Comparison of ENCODE assay signal across 9 mouse cellular contexts in the genomic region with DNA sequence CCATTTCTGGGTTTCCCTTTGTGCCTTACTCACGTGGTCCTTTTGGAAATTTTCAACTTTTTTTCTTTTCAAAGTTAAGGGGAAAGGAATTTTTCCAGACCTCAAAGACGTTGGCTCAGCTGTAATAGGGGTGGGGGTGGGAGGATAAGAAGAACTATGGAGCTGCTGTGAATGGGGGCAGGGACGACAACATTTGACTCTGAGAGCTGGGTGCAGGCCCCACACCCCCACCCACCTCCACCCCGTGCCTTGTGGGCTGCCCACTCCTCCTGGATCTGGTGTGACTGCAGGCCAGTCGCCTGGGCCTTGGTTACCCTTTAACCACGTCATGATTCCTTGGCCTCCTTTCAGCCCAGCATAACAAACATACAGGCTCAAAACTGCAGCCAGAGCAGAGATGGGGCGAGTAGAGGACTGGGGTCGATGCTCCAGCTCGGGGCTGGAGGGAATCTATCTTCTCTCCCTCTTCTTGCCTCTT.
DNase-seq lines count a peak whose midpoint lies in the region.
"Had no signal": no experiment of that assay in that cellular context is flagged by ENCODE, and none has a peak within 500 bp of the region (broad histone marks: within the 10 kb centered on the region; RNA-seq: fewer than 3 reads in every experiment).

No protein-coding gene starts in this region.

- DNase-seq in heart, adult 11 months: peak; percentile 92
- no peak for DNase-seq in heart, adult 18-20 months
- DNase-seq in 3T3-L1 (ENCODE audit: low read depth, low spot score) (peak; percentile 72), liver (peak; percentile 18)
- DNase-seq in kidney, adult 11 months: peak; percentile 73
- DNase-seq in cerebellum, postnatal 4 days (ENCODE audit: low spot score in 2 of 2): no peak
- DNase-seq in left cerebral cortex, adult 11 months (ENCODE audit: low spot score): no peak
- DNase-seq in spleen, adult 18-20 months: no peak
- DNase-seq: cerebellum, adult 8-10 months had no signal

Comparison
In these comparisons a context has a peak if more than half of its experiments do, and no peak if none do; other contexts are left out.
1. DNase-seq: peak in heart, adult 11 months (single experiment), 3T3-L1 (single experiment), kidney, adult 11 months (single experiment) and liver (single experiment); none in heart, adult 18-20 months (0 of 2), cerebellum, postnatal 4 days (0 of 2), left cerebral cortex, adult 11 months (single experiment) and spleen, adult 18-20 months (0 of 2).